Mouse (Mus musculus) CH12.LX (cell line): Measurements from ENCODE around the gene 2310039H08Rik. TPM values are rescaled to one million over a fixed set of nuclear protein-coding genes. Genes with fewer than 3 reads are reported as not detected.

Experiments
- DNase-seq: peaks from one replicate; pipeline ENCODE4 v3.0.0-alpha.2; 2013; ENCODE audit errors: extremely low read depth
- H3K27ac ChIP-seq: 2 replicates; pipeline ENCODE4 v1.5.1; 2012; ENCODE audit warnings: low read depth, mild to moderate bottlenecking, control low read depth, moderate library complexity; ENCODE audit not compliant: insufficient read depth
- H3K27me3 ChIP-seq: replicated peaks from 2 replicates; pipeline ENCODE3; 2012; ENCODE audit warnings: inconsistent platforms
- H3K36me3 ChIP-seq, 2 experiments: replicated peaks in 1 of 2; 2 replicates each; pipeline versions ENCODE3 to v1.6.1; 2012; ENCODE audit warnings: inconsistent platforms in 1 of 2, low read length in 1 of 2, mild to moderate bottlenecking in 1 of 2, mixed read lengths in 1 of 2, moderate library complexity in 1 of 2; ENCODE audit not compliant: control insufficient read depth in 1 of 2, insufficient read depth in 1 of 2
- H3K4me1 ChIP-seq, 2 experiments: 2 replicates each; pipeline ENCODE4 v1.6.1; 2012; ENCODE audit warnings: inconsistent platforms in 1 of 2, moderate library complexity in 1 of 2; ENCODE audit not compliant: insufficient read depth in 2 of 2, control insufficient read depth in 1 of 2
- H3K4me2 ChIP-seq: 2 replicates; pipeline ENCODE4 v1.6.1; 2012; ENCODE audit warnings: low read depth, mild to moderate bottlenecking, control low read depth; ENCODE audit not compliant: poor library complexity, insufficient read depth, severe bottlenecking
- H3K4me3 ChIP-seq, 3 experiments: fragments of 150-350 bp in 1 of 3; sonication (generic) in 1 of 3; replicated peaks in 1 of 3; 2 replicates each; pipeline versions ENCODE3 to v1.5.1; 2011 to 2012; ENCODE audit warnings: low read depth in 2 of 3, low read length in 2 of 3, mild to moderate bottlenecking in 2 of 3, moderate library complexity in 2 of 3, control low read depth in 1 of 3, improper control_type of control experiment in 1 of 3, inconsistent platforms in 1 of 3, mixed read lengths in 1 of 3; ENCODE audit not compliant: poor library complexity in 1 of 3
- H3K79me2 ChIP-seq: replicated peaks from 2 replicates; pipeline ENCODE4 v1.6.1; 2012; ENCODE audit warnings: mild to moderate bottlenecking, moderate library complexity; ENCODE audit not compliant: control insufficient read depth, poor library complexity, insufficient read depth, severe bottlenecking; ENCODE audit errors: extremely low read depth
- H3K9ac ChIP-seq: 2 replicates; pipeline ENCODE4 v1.6.1; 2012; ENCODE audit warnings: low read depth, mild to moderate bottlenecking, control low read depth, moderate library complexity; ENCODE audit not compliant: insufficient read depth
- H3K9me3 ChIP-seq: replicated peaks from 2 replicates; pipeline ENCODE3; 2012; ENCODE audit warnings: low read length, inconsistent platforms, mixed read lengths
- E2F4 ChIP-seq: IDR thresholded peaks from 2 replicates; pipeline ENCODE4 v1.6.1; 2011; ENCODE audit warnings: low read depth, low read length, improper control_type of control experiment; ENCODE audit not compliant: insufficient replicate concordance
- ELF1 ChIP-seq: IDR thresholded peaks from 2 replicates; pipeline ENCODE4 v1.6.1; 2014; ENCODE audit warnings: low read depth, mild to moderate bottlenecking, inconsistent platforms, low read length, improper control_type of control experiment
- ETS1 ChIP-seq: conservative IDR thresholded peaks from 2 replicates; pipeline ENCODE4 v1.6.1; 2012; ENCODE audit warnings: low read depth, mild to moderate bottlenecking, inconsistent platforms, low read length, improper control_type of control experiment, moderate library complexity
- HCFC1 ChIP-seq: IDR thresholded peaks from 2 replicates; pipeline ENCODE4 v1.6.1; 2012; ENCODE audit warnings: low read depth, mild to moderate bottlenecking, inconsistent platforms, low read length, improper control_type of control experiment
- JUN ChIP-seq: IDR thresholded peaks from 2 replicates; pipeline ENCODE4 v1.6.1; 2011; ENCODE audit warnings: low read depth, mild to moderate bottlenecking, low read length, improper control_type of control experiment, moderate library complexity; ENCODE audit not compliant: insufficient read depth
- JUND ChIP-seq: conservative IDR thresholded peaks from 2 replicates; pipeline ENCODE4 v1.6.1; 2011; ENCODE audit warnings: low read depth, low read length, improper control_type of control experiment
- KAT2A ChIP-seq: IDR thresholded peaks from 2 replicates; pipeline ENCODE4 v1.6.1; 2012; ENCODE audit warnings: low read length, improper control_type of control experiment, inconsistent platforms; ENCODE audit not compliant: insufficient replicate concordance
- MAFK ChIP-seq: IDR thresholded peaks from 2 replicates; pipeline ENCODE4 v1.6.1; 2011; ENCODE audit warnings: low read length, improper control_type of control experiment; ENCODE audit not compliant: insufficient replicate concordance
- MAZ ChIP-seq: IDR thresholded peaks from 2 replicates; pipeline ENCODE4 v1.6.1; 2012; ENCODE audit warnings: low read depth, mild to moderate bottlenecking, inconsistent platforms, low read length, improper control_type of control experiment, moderate library complexity
- MEF2A ChIP-seq: IDR thresholded peaks from 2 replicates; pipeline ENCODE4 v1.6.1; 2014; ENCODE audit warnings: low read depth, mild to moderate bottlenecking, inconsistent platforms, low read length, improper control_type of control experiment, borderline replicate concordance
- NELFE ChIP-seq: IDR thresholded peaks from 2 replicates; pipeline ENCODE4 v1.6.1; 2011; ENCODE audit warnings: low read depth, low read length, improper control_type of control experiment
- NRF1 ChIP-seq: IDR thresholded peaks from 2 replicates; pipeline ENCODE4 v1.6.1; 2014; ENCODE audit warnings: low read depth, mild to moderate bottlenecking, inconsistent platforms, low read length, improper control_type of control experiment, moderate library complexity
- PAX5 ChIP-seq: IDR thresholded peaks from 2 replicates; pipeline ENCODE4 v1.6.1; 2012; ENCODE audit warnings: low read length, inconsistent platforms, mixed read lengths
- POLR2A ChIP-seq: IDR thresholded peaks from 2 replicates; pipeline ENCODE4 v1.6.1; 2011; ENCODE audit warnings: low read depth, mild to moderate bottlenecking, improper control_type of control experiment, low read length
- RAD21 ChIP-seq: IDR thresholded peaks from 2 replicates; pipeline ENCODE4 v1.6.1; 2011; ENCODE audit warnings: low read depth, mild to moderate bottlenecking, low read length, improper control_type of control experiment, moderate library complexity
- SIN3A ChIP-seq: IDR thresholded peaks from 2 replicates; pipeline ENCODE4 v1.6.1; 2012; ENCODE audit warnings: low read length, improper control_type of control experiment, inconsistent platforms
- UBTF ChIP-seq: IDR thresholded peaks from 2 replicates; pipeline ENCODE4 v1.6.1; 2012; ENCODE audit warnings: low read depth, mild to moderate bottlenecking, inconsistent platforms, low read length, improper control_type of control experiment, moderate library complexity
- USF1 ChIP-seq: IDR thresholded peaks from 2 replicates; pipeline ENCODE4 v1.6.1; 2014; ENCODE audit warnings: low read depth, mild to moderate bottlenecking, inconsistent platforms, low read length, improper control_type of control experiment
- USF2 ChIP-seq: conservative IDR thresholded peaks from 2 replicates; pipeline ENCODE4 v1.6.1; 2011; ENCODE audit warnings: low read depth, low read length, improper control_type of control experiment
- ZC3H11A ChIP-seq: IDR thresholded peaks from 2 replicates; pipeline ENCODE4 v1.6.1; 2012; ENCODE audit warnings: low read depth, mild to moderate bottlenecking, inconsistent platforms, low read length, improper control_type of control experiment
- ZKSCAN1 ChIP-seq: IDR thresholded peaks from 2 replicates; pipeline ENCODE4 v1.6.1; 2012; ENCODE audit warnings: low read depth, inconsistent platforms, low read length, improper control_type of control experiment, borderline replicate concordance
- ZMIZ1 ChIP-seq: IDR thresholded peaks from 2 replicates; pipeline ENCODE4 v1.6.1; 2012; ENCODE audit warnings: low read depth, mild to moderate bottlenecking, inconsistent platforms, low read length, improper control_type of control experiment
- dilution Hi-C: fragments of 300-500 bp; cut with MboI; formaldehyde crosslinking; loops from 2 replicates; pipeline ENCODE4 v1.14.3; 2020; ENCODE audit warnings: low sequenced_read_pairs; ENCODE audit not compliant: extremely low pct_unique_long_range_greater_than_20kb, extremely low pct_ligation_motif_present
- in situ Hi-C: fragments of 300-500 bp; cut with MboI; formaldehyde crosslinking; loops from 3 replicates; pipeline ENCODE4 v1.14.3; 2019; ENCODE audit warnings: low sequenced_read_pairs, low pct_ligation_motif_present, low pct_unique_long_range_greater_than_20kb, mixed read lengths
- polyA plus RNA-seq: library from polyadenylated mRNA; unstranded; fragments of >175 nt; gene quantifications from 2 replicates; pipeline ENCODE4 v1.2.1, GENCODE M21; 2012; ENCODE audit warnings: low read depth; ENCODE audit not compliant: insufficient read length
- total RNA-seq, 2 experiments: library from RNA; depleted of rRNA; stranded (reverse); fragments of 300-350 nt in 1 of 2; fragments of >200 nt in 1 of 2; gene quantifications; 2 replicates each; pipeline ENCODE4 v1.2.3; 2012 to 2014

Gene 2310039H08Rik
- total and polyA plus RNA-seq, 3 experiments = 33.3 to 79.3 (median 65.8) TPM

GRCm38 (mm10) chr17:46799680-46800079 lies 27.2 kb downstream of the 2310039H08Rik start:
- Histone ChIP-seq H3K36me3 (peaks cover 23 to 65% of the 10 kb centered on the region in 2 experiments), H3K4me3 (no peak overlapping the region), H3K27me3 (no peaks in the 10 kb centered on the region), H3K79me2 (no peaks in the 10 kb centered on the region), H3K27ac (no peak overlapping the region), H3K9ac (no peak overlapping the region), H3K9me3 (no peaks in the 10 kb centered on the region), H3K4me1 (peaks cover 0 to 18% of the 10 kb centered on the region in 2 experiments; a peak in 2 of 4 replicates), H3K4me2 (no peak overlapping the region)
- in situ Hi-C loops (no loop called here), dilution Hi-C loops (no loop called here)
- no peak for DNase-seq
- no peak for TF ChIP-seq SIN3A
- TF ChIP-seq PAX5 = no peak
- TF ChIP-seq NRF1 = no peak
- TF ChIP-seq MEF2A = no peak
- no peak for TF ChIP-seq E2F4
- TF ChIP-seq RAD21 = no peak
- no peak for TF ChIP-seq ZMIZ1
- no peak for TF ChIP-seq JUND
- TF ChIP-seq MAZ = no peak
- TF ChIP-seq NELFE = no peak
- no peak for TF ChIP-seq MAFK
- no peak for TF ChIP-seq HCFC1
- TF ChIP-seq ETS1 = no peak
- no peak for TF ChIP-seq ZKSCAN1
- no peak for TF ChIP-seq ZC3H11A
- no peak for TF ChIP-seq ELF1
- TF ChIP-seq USF1 = no peak
- TF ChIP-seq UBTF = no peak
- TF ChIP-seq JUN = no peak
- no peak for TF ChIP-seq POLR2A

- Histone ChIP-seq H3K36me3 (peaks cover 39 to 78% of the 10 kb centered on the region in 2 experiments), H3K4me2 (no peak overlapping the region), H3K27ac (no peak overlapping the region), H3K4me1 (peaks cover 0 to 16% of the 10 kb centered on the region in 2 experiments; a peak in 2 of 4 replicates), H3K27me3 (no peaks in the 10 kb centered on the region), H3K4me3 (no peak overlapping the region), H3K79me2 (no peaks in the 10 kb centered on the region), H3K9ac (no peak overlapping the region), H3K9me3 (no peaks in the 10 kb centered on the region)
- DNase-seq = no peak
- in situ Hi-C loops = no loop called here
- TF ChIP-seq ETS1 = no peak
- no peak for TF ChIP-seq USF2
- TF ChIP-seq HCFC1 = no peak
- no peak for TF ChIP-seq ZKSCAN1
- no peak for TF ChIP-seq KAT2A
- TF ChIP-seq, all 38 proteins: peak for 0
- dilution Hi-C loops = no loop called here
Measured at GRCm38 (mm10) chr17:46801761-46802160, 29.3 kb downstream of the 2310039H08Rik start.
